Comparison of ENCODE assay signal across 8 mouse cellular contexts in the genomic region with DNA sequence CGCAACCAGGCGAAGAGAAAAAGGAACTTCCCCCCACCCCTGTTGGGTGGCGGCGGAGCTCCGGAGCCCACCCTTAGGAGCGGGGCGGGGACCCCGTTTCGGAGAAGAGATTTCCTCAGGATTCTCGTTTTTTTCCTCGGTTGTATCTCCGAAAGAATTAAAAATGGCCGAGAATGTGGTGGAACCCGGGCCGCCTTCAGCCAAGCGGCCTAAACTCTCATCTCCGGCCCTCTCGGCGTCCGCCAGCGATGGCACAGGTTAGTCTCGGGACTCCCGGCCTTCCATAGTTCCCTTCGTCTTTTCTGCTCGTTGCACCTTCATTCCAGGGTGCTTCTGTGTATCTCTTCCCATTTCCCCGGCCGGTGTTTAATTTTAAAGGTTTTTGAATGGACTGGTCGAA. TPM values are rescaled to one million over a fixed set of nuclear protein-coding genes. Genes with fewer than 3 reads are reported as not detected.
DNase-seq lines count a peak whose midpoint lies in the region; TF ChIP-seq lines count a peak whose summit lies in the region.

No protein-coding gene starts in this region.

- H3K4me1 ChIP-seq in kidney, adult 2 months (ENCODE audit: control insufficient read depth, insufficient read depth, low read length) = peaks cover 5% of the 10 kb centered on the region; the same call in 1 of the 2 replicates
- peaks cover 29% of the 10 kb centered on the region for H3K4me1 ChIP-seq in hindbrain, embryonic 10.5 days (replicated peaks)

- no peak for DNase-seq in kidney, adult 2 months
- no peak for DNase-seq in kidney, adult 9 months
- DNase-seq in brain, adult 2 months (ENCODE audit: low read depth, low spot score) = peak; percentile 54
- DNase-seq in hindbrain, embryonic 10.5 days (ENCODE audit: low spot score) = no peak
- DNase-seq in lung, postnatal 36 days = peak; percentile 48
- DNase-seq in adrenal gland, postnatal 25 days = no peak
- no peak for DNase-seq in adrenal gland, adult 2 months
- no peak for DNase-seq in thymus, postnatal 36 days

- peak overlapping the region; percentile 78 for H3K4me3 ChIP-seq in kidney, adult 2 months (ENCODE audit: insufficient read depth, low read depth, low read length)
- peak overlapping the region; percentile 98 for H3K4me3 ChIP-seq in hindbrain, embryonic 10.5 days

- TF ChIP-seq POLR2A in kidney, adult 2 months (IDR thresholded peaks at IDR 0.05; ENCODE audit: low read depth, low read length) = no peak

- no peak for TF ChIP-seq CTCF in kidney, adult 2 months (conservative IDR thresholded peaks at IDR 0.05; ENCODE audit: insufficient read depth, insufficient read length, low read depth, low read length)

- H3K27me3 ChIP-seq in kidney, adult 2 months (replicated peaks; ENCODE audit: control insufficient read depth, insufficient read depth, low read length) = no peaks in the 10 kb centered on the region
- no peaks in the 10 kb centered on the region for H3K27me3 ChIP-seq in hindbrain, embryonic 10.5 days (ENCODE audit: insufficient read depth, poor library complexity, severe bottlenecking)

- H3K27ac ChIP-seq in kidney, adult 2 months (ENCODE audit: insufficient read depth, low read depth, low read length) = peak overlapping the region; percentile 100
- peak overlapping the region; percentile 100 for H3K27ac ChIP-seq in hindbrain, embryonic 10.5 days

- under 1% methylated on average over 28 of the region's 28 CpGs for WGBS in kidney, adult 2 months
- WGBS in hindbrain, embryonic 10.5 days = under 1% methylated on average over 28 of the region's 28 CpGs

- H3K36me3 ChIP-seq in kidney, adult 2 months (ENCODE audit: control insufficient read depth, insufficient read depth, low read length) = no peaks in the 10 kb centered on the region
- H3K36me3 ChIP-seq in hindbrain, embryonic 10.5 days = peaks cover 35% of the 10 kb centered on the region

- H3K9me3 ChIP-seq in hindbrain, embryonic 10.5 days = no peaks in the 10 kb centered on the region

RNA-seq across cellular contexts. Expression of a gene that starts 1.3 kb away (rescaled TPM):
- 20.3 and 24.4 TPM in 2 replicates for polyA plus RNA-seq in kidney, adult 2 months (2012; rRNA removed)
- polyA plus RNA-seq in hindbrain, embryonic 10.5 days (2016; fragmentation: Nextera tagmentation; extraction: Ambion mirVana) = 17.7 and 20.4 TPM in 2 replicates
- 79.0 and 89.2 TPM in 2 replicates for total RNA-seq in adrenal gland, postnatal 25 days (2021)
- total RNA-seq in adrenal gland, adult 2 months (2021) = 10 to 100 TPM; 56.0 to 71.2 TPM
- 19.5 and 26.5 TPM in 2 replicates for polyA plus RNA-seq in adrenal gland, adult 2 months (2012; rRNA removed)

Comparison
In these comparisons a context has a peak if more than half of its experiments do, and no peak if none do; other contexts are left out.
1. DNase-seq: peak in brain, adult 2 months (single experiment) and lung, postnatal 36 days (single experiment); none in kidney, adult 2 months (single experiment), kidney, adult 9 months (single experiment), hindbrain, embryonic 10.5 days (single experiment), adrenal gland, postnatal 25 days (single experiment), adrenal gland, adult 2 months (single experiment) and thymus, postnatal 36 days (0 of 2).